Mouse (Mus musculus) cerebellum, adult 11 months (tissue): Measurements from ENCODE around the gene Ltbp2.
A peak's percentile ranks its signal among the peaks of the same experiment; 100 is the strongest.

ENCODE experiments used
- DNase-seq: peaks from one replicate; pipeline ENCODE4 v3.0.0; 2022

Gene Ltbp2

DNA sequence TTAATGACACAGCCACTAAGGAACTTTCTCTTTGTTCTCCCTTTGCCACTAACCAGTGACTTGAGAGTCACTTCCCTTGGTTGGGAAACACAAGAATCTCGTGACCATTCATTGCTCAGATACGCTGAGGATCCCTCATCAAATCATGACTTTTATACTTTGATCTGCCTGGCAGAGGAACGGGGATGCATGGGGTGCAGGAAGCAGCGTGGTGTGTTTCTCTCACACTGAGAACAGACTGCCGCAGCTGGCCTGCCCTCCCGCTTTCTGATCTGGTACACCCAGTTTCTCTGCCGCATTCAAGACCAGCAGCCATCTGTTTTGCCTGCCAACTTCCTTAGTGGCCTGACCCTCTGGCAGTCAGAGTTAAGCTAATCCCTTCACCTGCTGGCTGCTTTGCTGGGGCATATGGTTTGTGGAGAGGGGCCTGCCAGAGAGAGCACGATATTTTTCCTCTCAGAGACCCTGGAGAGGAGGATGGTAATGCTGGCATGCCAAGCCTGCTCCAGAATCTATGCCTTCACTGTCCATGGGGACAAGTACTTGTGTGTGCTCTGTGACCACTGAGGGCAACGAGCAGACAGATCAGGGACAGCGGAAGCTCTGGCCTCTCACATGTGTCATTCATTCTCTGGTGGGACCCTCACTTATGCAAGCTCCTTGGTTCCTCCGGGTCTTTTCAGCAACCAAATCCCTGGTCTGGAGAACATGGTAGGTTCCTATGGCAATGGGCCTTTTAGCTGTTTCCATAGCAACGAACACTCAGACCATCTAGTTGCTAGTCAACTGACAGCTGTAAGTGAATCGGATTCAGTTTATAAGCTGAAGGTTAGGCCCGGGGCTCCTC, 124.0 kb downstream of the Ltbp2 start:
- DNase-seq = peak; percentile 68

DNA sequence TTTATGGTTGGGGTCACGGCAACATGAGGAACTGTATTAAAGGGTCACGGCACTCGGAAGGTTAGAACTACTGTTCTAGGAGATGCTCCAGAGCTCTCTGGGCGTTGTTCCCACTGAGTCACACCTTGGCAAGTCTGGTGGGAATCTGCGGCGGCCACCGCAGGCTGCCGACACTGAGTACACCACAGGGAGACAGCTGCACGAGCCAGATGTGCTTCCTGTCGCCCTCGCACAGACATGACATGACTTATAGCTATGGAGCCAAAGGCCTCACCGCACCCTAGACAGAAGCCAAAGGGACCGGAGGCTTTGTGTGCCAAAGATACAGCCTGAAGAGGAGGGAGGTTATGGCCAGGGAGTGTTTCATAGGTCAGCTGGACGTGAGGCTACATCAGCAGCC, 125.7 kb downstream of the Ltbp2 start:
- no peak for DNase-seq

DNA sequence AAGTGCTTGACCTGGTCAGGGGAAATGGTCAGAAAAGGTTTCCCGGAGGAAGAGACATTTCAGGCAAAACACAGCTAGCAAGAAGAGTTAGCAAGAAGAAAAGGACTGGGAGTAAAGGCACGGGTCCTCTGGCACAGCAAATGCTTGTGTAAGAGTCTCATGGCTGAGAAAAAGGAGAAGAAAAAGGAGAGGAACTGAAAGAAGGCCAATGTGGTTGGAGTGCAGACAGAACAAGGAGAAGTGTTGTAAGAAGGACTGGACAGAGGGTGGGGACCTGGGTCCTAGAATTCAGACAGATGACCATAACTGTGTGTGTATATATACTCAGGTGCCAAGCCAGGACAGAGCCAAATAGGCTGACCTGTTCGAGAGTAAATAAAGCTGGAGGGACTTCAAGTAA, 128.2 kb downstream of the Ltbp2 start:
- no peak for DNase-seq

DNA sequence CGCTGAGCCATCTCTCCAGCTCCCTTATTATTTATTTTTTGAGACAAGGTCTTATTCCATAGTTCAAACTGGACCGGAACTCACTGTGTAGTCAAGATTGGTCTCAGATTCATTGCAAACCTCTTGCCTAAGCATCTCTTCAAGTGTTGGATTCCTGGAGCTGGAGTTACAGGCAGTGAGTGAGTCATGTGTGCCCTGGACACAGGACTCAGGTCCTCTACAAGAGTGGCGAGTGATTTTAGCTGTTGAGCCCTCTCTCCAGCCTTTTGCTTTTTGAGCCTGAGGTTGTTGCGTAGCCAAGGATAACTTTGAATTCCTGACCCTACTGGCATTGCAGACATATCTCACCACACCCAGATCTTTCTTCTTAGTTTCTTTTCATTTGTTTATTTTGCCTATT, 130.6 kb downstream of the Ltbp2 start:
- no peak for DNase-seq

DNA sequence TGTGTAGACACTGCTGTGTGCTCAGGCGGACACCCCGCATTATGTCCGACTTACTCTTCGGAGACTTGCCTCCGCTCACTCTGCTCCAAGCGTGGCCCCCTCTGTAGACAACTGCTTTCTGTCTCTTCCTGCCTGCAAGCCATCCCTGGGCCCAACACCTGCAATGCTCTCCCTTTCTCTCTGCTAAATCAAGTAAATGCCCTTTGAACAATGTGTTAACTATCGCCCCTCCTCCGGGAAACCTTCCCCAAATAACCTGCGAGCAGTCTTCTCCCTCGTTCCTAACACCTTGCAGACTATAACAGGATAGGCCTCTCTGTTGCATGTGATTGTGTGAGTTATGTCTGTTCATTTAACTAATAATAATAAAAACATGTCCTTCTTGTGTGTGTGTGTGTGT, 132.8 kb downstream of the Ltbp2 start:
- no peak for DNase-seq

DNA sequence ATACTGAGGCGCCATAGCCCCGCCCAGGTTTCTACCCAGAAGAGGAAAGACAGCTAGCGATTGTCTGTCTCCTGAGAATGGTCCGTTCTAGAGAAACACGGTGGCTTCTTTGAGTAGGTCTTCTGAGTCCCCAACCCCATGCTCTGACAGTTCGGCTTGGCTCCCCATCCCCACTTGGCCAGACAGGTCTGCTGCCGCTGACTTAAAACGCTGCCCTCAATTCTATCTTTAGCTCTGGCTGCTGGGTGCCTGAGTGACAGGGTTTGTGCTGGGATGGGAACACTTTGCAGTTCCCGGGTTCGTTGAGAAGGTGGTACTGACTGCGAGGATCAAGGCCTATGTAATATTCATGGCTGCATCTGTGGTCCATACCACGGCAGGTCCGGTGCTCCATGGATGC, 143.0 kb downstream of the Ltbp2 start:
- no peak for DNase-seq
